11 mouse cellular contexts compared by ENCODE assay signal in genomic region chr5:36960501-36960900, GRCm38 (mm10). TPM values are rescaled to one million over a fixed set of nuclear protein-coding genes. Genes with fewer than 3 reads are reported as not detected.
DNase-seq lines count a peak whose midpoint lies in the region; ATAC-seq lines count a peak whose summit lies in the region.
"Had no signal": no experiment of that assay in that cellular context is flagged by ENCODE, and none has a peak within 500 bp of the region (broad histone marks: within the 10 kb centered on the region; RNA-seq: fewer than 3 reads in every experiment).

No protein-coding gene starts in this region.

- no peaks in the 10 kb centered on the region for H3K27me3 ChIP-seq in neural tube, embryonic 11.5 days (ENCODE audit: control insufficient read depth, insufficient read depth, low read length)
- H3K27me3 ChIP-seq: embryonic facial prominence, embryonic 15.5 days had no signal

- H3K4me1 ChIP-seq in neural tube, embryonic 11.5 days (ENCODE audit: control insufficient read depth, insufficient read depth, low read length), result peaks cover 11% of the 10 kb centered on the region; the same call in 1 of the 2 replicates
- H3K4me1 ChIP-seq: embryonic facial prominence, embryonic 15.5 days had no signal

- ATAC-seq in neural tube, embryonic 11.5 days (ENCODE audit: insufficient read depth, low FRiP score, low TSS enrichment), result peak; percentile 41; the same call in 1 of the 2 replicates

- peak overlapping the region; percentile 10; the same call in 1 of the 2 replicates for H3K9ac ChIP-seq in neural tube, embryonic 11.5 days (ENCODE audit: low read length)
- H3K9ac ChIP-seq: embryonic facial prominence, embryonic 15.5 days had no signal

- H3K4me3 ChIP-seq in neural tube, embryonic 11.5 days (ENCODE audit: low read depth, low read length), result no peak overlapping the region
- H3K4me3 ChIP-seq: embryonic facial prominence, embryonic 15.5 days had no signal

- no peak overlapping the region for H3K4me2 ChIP-seq in neural tube, embryonic 11.5 days (ENCODE audit: low read depth)
- H3K4me2 ChIP-seq: embryonic facial prominence, embryonic 15.5 days had no signal

- H3K27ac ChIP-seq in neural tube, embryonic 11.5 days (ENCODE audit: low read depth, low read length), result no peak overlapping the region
- H3K27ac ChIP-seq: embryonic facial prominence, embryonic 15.5 days had no signal

- WGBS in neural tube, embryonic 11.5 days, result 30% methylated on average over 5 of the region's 5 CpGs

- peak; percentile 43 for DNase-seq in adrenal gland, postnatal 14 days
- no peak for DNase-seq in adrenal gland, adult 18-20 months (ENCODE audit: low spot score in 2 of 2)
- peak; percentile 38 for DNase-seq in neural tube, embryonic 11.5 days (ENCODE audit: low spot score)
- no peak for DNase-seq in neural tube, embryonic 10.5 days (ENCODE audit: extremely low spot score, low spot score)
- peak; percentile 50 to 55 for DNase-seq in left cerebral cortex, adult 9 months (ENCODE audit: low spot score in 2 of 2)
- peak; percentile 51 for DNase-seq in right cerebral cortex, postnatal 25 days
- DNase-seq in kidney, adult 9 months, result no peak
- no peak for DNase-seq in B cell, adult 2 months
- DNase-seq: kidney, postnatal 14 days; lung, postnatal 10 days had no signal

- no peaks in the 10 kb centered on the region for H3K36me3 ChIP-seq in neural tube, embryonic 11.5 days (ENCODE audit: control insufficient read depth, insufficient read depth, low read length)

- no peaks in the 10 kb centered on the region for H3K9me3 ChIP-seq in neural tube, embryonic 11.5 days (ENCODE audit: control insufficient read depth, low read length)
- H3K9me3 ChIP-seq: embryonic facial prominence, embryonic 15.5 days had no signal

RNA-seq across cellular contexts. Expression of gene Wfs1, which starts 28.5 kb away (rescaled TPM):
- total RNA-seq in adrenal gland, postnatal 14 days (2021), result 23.7 and 24.3 TPM in 2 replicates
- total RNA-seq in adrenal gland, adult 18-20 months (2021), result 100 to 1,000 TPM in 1 of 2 experiments, 10 to 100 TPM in 1; 28.0 to 133 TPM
- polyA plus RNA-seq in neural tube, embryonic 11.5 days (2014; fragmentation: Nextera tagmentation; extraction: Ambion mirVana), result 8.7 and 8.9 TPM in 2 replicates

Comparison
In these comparisons a context has a peak if more than half of its experiments do, and no peak if none do; other contexts are left out.
1. DNase-seq: peak in adrenal gland, postnatal 14 days (single experiment), neural tube, embryonic 11.5 days (single experiment), left cerebral cortex, adult 9 months (2 of 2) and right cerebral cortex, postnatal 25 days (single experiment); none in adrenal gland, adult 18-20 months (0 of 2), neural tube, embryonic 10.5 days (single experiment), kidney, adult 9 months (single experiment) and B cell, adult 2 months (0 of 2).